Mouse (Mus musculus) liver, embryonic 14.5 days (tissue): ENCODE measurements at regions not wholly inside any gene's neighbourhood (a gene's known extent, or its start where the extent isn't known, plus 50 kb on each side); places are given as distances from the start of the nearest gene placed in this dataset.

Experiments used
- ATAC-seq: fragments of 200-750 bp; cut with Nextera tagmentation; 2 replicates; pipeline ENCODE4 v1.8.0; 2017; ENCODE audit warnings: moderate number of reproducible peaks, mild to moderate bottlenecking, moderate library complexity; ENCODE audit not compliant: insufficient read depth
- DNase-seq, 3 experiments: peaks; one replicate each; pipeline ENCODE4 v3.0.0-alpha.2; 2012 to 2013; ENCODE audit warnings: low read depth in 3 of 3, low spot score in 3 of 3
- H3K27ac ChIP-seq: fragments of 300-500 bp; sonication (generic); 2 replicates; pipeline ENCODE4 v1.5.1; 2014; ENCODE audit warnings: moderate library complexity, mild to moderate bottlenecking, control low read depth, inconsistent platforms
- H3K27me3 ChIP-seq: fragments of 300-500 bp; sonication (generic); 2 replicates; pipeline ENCODE4 v1.6.1; 2014; ENCODE audit warnings: mild to moderate bottlenecking, low read length, moderate library complexity; ENCODE audit not compliant: control insufficient read depth, insufficient read depth
- H3K36me3 ChIP-seq: fragments of 300-500 bp; sonication (generic); replicated peaks from 2 replicates; pipeline ENCODE4 v1.6.1; 2014; ENCODE audit warnings: low read depth; ENCODE audit not compliant: control insufficient read depth, insufficient read depth
- H3K4me1 ChIP-seq, 2 experiments: fragments of 200-500 bp in 1 of 2; fragments of 300-500 bp in 1 of 2; sonication (generic) in 1 of 2; replicated peaks; 2 replicates each; pipeline ENCODE4 v1.6.1; 2012 to 2014; ENCODE audit warnings: antibody characterized with exemption in 1 of 2, inconsistent platforms in 1 of 2, low read length in 1 of 2; ENCODE audit not compliant: control insufficient read depth in 2 of 2, insufficient read depth in 2 of 2
- H3K4me2 ChIP-seq: fragments of 300-500 bp; sonication (generic); 2 replicates; pipeline ENCODE4 v1.6.1; 2014; ENCODE audit warnings: low read depth, mild to moderate bottlenecking, control low read depth, moderate library complexity
- H3K4me3 ChIP-seq, 2 experiments: fragments of 200-500 bp in 1 of 2; fragments of 300-500 bp in 1 of 2; sonication (generic) in 1 of 2; 2 replicates each; pipeline ENCODE4 v1.5.1; 2012 to 2014; ENCODE audit warnings: low read depth in 2 of 2, low read length in 2 of 2, mild to moderate bottlenecking in 2 of 2, control low read depth in 1 of 2, inconsistent platforms in 1 of 2, moderate library complexity in 1 of 2; ENCODE audit not compliant: insufficient read depth in 1 of 2
- H3K9ac ChIP-seq: fragments of 300-500 bp; sonication (generic); replicated peaks from 2 replicates; pipeline ENCODE4 v1.6.1; 2014; ENCODE audit warnings: mild to moderate bottlenecking, control low read depth, moderate library complexity
- H3K9me3 ChIP-seq: fragments of 300-500 bp; sonication (generic); 2 replicates; pipeline ENCODE4 v1.6.1; 2016; ENCODE audit warnings: low read length, mixed read lengths; ENCODE audit not compliant: control insufficient read depth
- CTCF ChIP-seq: IDR thresholded peaks from 2 replicates; pipeline ENCODE4 v1.5.1; 2016; ENCODE audit warnings: antibody characterized with exemption, low read depth, control low read depth
- EP300 ChIP-seq: IDR thresholded peaks from 2 replicates; pipeline ENCODE4 v1.6.1; 2016; ENCODE audit warnings: antibody characterized with exemption, low read depth
- WGBS: fragments of 180-500 bp; shearing (Covaris S2); extraction: QIAGEN DNeasy Blood & Tissue Kit; methylation state at CpG from one replicate; pipeline ENCODE4 v1.1.7; 2014; ENCODE audit not compliant: insufficient replicate concordance; 5-methylcytosine and 5-hydroxymethylcytosine counted together

DNA sequence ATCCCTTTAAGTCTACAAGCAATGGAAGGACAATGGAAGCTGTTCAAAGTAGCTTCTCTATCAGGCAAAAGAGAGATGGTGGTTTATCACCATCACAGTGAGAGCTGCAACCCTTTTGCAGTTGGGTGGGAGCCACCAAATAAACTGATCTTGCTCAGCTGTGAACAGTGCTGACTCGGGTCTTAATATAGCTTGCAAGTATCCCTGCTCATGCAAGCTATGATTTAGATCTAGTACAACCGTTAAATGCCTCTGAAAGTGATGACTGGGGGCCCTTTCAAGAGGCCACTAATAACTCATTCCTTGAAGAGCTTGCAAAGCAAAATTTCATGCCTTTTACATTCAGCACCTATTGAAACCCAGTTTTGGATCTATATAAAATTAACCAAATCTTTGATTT is 1154.5 kb upstream of the Lrrtm3 start:
- ATAC-seq = no peak
- TF ChIP-seq EP300 = no peak
- TF ChIP-seq CTCF = no peak
- no peak for DNase-seq
- Histone ChIP-seq H3K4me2 (no peak overlapping the region), H3K9ac (no peak overlapping the region), H3K4me3 (no peak overlapping the region), H3K36me3 (no peaks in the 10 kb centered on the region), H3K9me3 (no peaks in the 10 kb centered on the region), H3K27ac (no peak overlapping the region), H3K27me3 (no peaks in the 10 kb centered on the region), H3K4me1 (no peaks in the 10 kb centered on the region)
- 51% methylated on average over 2 of the region's 2 CpGs for WGBS

DNA sequence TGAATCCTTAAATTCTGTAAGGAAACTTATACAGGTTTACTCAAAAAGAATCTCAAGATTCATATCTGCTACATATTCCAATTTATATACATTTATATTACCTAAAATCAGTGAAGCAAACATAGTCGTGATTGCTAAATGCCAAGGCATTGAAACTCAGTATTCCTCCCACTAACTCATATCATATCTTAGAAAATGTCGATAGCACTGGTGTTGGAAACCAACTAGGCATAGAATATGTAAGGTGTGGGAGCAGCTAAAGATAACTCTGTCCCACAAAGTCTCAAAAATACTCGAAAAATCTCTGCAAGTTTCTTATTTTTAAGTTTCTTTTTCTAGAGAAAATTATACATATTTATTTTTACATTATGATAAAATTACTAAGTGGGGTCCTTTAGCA is 1134.1 kb upstream of the Lrrtm3 start:
- Histone ChIP-seq H3K36me3 (no peaks in the 10 kb centered on the region), H3K4me2 (no peak overlapping the region), H3K9me3 (no peaks in the 10 kb centered on the region), H3K9ac (no peak overlapping the region), H3K27me3 (no peaks in the 10 kb centered on the region), H3K4me3 (no peak overlapping the region), H3K27ac (no peak overlapping the region), H3K4me1 (no peaks in the 10 kb centered on the region)
- ATAC-seq (no peak), DNase-seq (no peak)
- TF ChIP-seq CTCF (no peak), EP300 (no peak)
- 39% methylated on average over 3 of the region's 3 CpGs for WGBS

DNA sequence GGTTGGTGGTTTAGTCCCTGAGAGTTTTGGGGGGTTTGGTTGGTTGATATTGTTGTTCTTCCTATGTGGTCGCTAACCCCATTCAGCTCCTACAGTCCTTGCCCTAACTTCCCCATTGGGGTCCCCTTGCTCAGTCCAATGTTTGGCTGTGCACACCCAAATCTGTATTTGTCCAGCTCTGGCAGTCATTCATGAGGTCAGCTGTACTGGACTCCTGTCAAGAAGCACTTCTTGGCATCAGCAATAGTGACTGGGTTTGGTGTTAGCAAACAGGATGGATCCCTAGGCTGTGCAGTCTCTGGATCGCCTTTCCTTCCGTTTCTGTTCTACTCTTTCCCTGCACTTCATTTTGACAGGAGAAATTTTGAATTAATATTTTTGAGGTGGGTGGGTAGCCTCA is 1131.1 kb upstream of the Lrrtm3 start:
- Histone ChIP-seq H3K27ac (no peak overlapping the region), H3K9ac (no peak overlapping the region), H3K4me3 (no peak overlapping the region), H3K4me1 (no peaks in the 10 kb centered on the region), H3K36me3 (no peaks in the 10 kb centered on the region), H3K27me3 (no peaks in the 10 kb centered on the region), H3K4me2 (no peak overlapping the region), H3K9me3 (no peaks in the 10 kb centered on the region)
- no peak for TF ChIP-seq EP300
- no peak for TF ChIP-seq CTCF
- DNase-seq = no peak
- WGBS = 67% methylated on average over 3 of the region's 3 CpGs
- ATAC-seq = no peak

DNA sequence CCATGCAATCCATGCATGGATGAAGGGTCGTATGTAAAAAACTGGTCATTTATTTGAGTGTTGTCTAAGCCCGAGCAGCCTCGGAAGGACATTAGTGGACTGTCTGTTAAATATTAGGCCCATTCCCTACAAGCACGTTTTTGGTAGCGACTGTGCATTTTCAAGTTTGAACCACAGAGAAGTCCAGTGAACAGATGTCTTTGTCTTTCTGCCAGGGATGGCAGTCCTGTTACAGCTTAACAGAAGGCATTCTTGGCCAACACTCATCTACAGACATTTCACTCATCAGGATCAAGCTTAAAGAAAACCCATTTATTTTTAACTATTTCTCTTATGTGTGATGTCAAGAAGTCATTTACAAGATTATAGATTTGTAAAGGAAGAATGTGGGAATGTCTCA is 1129.2 kb upstream of the Lrrtm3 start:
- H3K27ac ChIP-seq = no peak overlapping the region
- H3K4me2 ChIP-seq = no peak overlapping the region
- no peak for DNase-seq
- no peak overlapping the region for H3K9ac ChIP-seq
- no peaks in the 10 kb centered on the region for H3K9me3 ChIP-seq
- no peaks in the 10 kb centered on the region for H3K27me3 ChIP-seq
- 70% methylated on average over 5 of the region's 5 CpGs for WGBS
- ATAC-seq = no peak
- H3K36me3 ChIP-seq = no peaks in the 10 kb centered on the region
- H3K4me3 ChIP-seq = no peak overlapping the region
- TF ChIP-seq EP300 = no peak
- no peak for TF ChIP-seq CTCF
- H3K4me1 ChIP-seq = no peaks in the 10 kb centered on the region

DNA sequence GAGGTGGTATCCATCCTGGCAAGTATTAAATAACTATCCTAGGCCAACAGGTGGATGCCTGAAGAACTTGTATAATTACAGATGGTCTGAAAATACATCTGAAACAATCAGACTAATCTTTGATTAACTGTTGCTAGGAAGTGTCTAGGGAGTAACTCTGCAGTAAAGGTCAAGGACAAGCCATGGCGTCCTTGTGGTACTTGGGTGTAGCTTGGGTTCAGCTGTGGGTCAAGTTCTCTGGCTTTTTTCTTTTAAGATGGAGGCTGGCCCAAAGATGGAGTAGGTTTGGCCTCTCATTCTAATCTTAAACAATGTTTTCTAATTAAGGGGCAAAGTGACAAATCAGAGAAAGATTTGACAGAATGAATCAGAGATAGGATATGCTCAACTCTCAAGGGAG is 1126.1 kb upstream of the Lrrtm3 start:
- Histone ChIP-seq H3K27me3 (no peaks in the 10 kb centered on the region), H3K9me3 (no peaks in the 10 kb centered on the region), H3K36me3 (no peaks in the 10 kb centered on the region), H3K4me2 (no peak overlapping the region), H3K27ac (no peak overlapping the region), H3K4me1 (no peaks in the 10 kb centered on the region), H3K4me3 (no peak overlapping the region), H3K9ac (no peak overlapping the region)
- DNase-seq (no peak), ATAC-seq (no peak)
- no peak for TF ChIP-seq CTCF
- TF ChIP-seq EP300 = no peak
- 45% methylated on average over 1 of the region's 1 CpGs for WGBS
